Mouse (Mus musculus) myocyte (in vitro differentiated cells): ENCODE results near the gene Mycbp2. TPM values are rescaled to one million over a fixed set of nuclear protein-coding genes. Genes with fewer than 3 reads are reported as not detected.

Experiments used
- H3K27me3 ChIP-seq: one replicate; pipeline ENCODE4 v1.6.1; 2011; ENCODE audit not compliant: control insufficient read depth, insufficient read depth, insufficient read length
- H3K36me3 ChIP-seq: one replicate; pipeline ENCODE4 v1.6.1; 2011; ENCODE audit not compliant: control insufficient read depth, insufficient read depth
- H3K4me2 ChIP-seq: one replicate; pipeline ENCODE4 v1.6.1; 2011; ENCODE audit warnings: low read depth, control low read depth
- H3K4me3 ChIP-seq: one replicate; pipeline ENCODE4 v1.5.1; 2011; ENCODE audit warnings: mild to moderate bottlenecking, control low read depth, moderate library complexity
- H3K79me2 ChIP-seq: one replicate; pipeline ENCODE4 v1.6.1; 2011; ENCODE audit not compliant: control insufficient read depth, insufficient read depth
- H3ac ChIP-seq: one replicate; pipeline ENCODE4 v1.6.1; 2011; ENCODE audit not compliant: control insufficient read depth, insufficient read length
- CEBPB ChIP-seq: IDR thresholded peaks from 2 replicates; pipeline ENCODE4 v1.6.1; 2011; ENCODE audit warnings: mild to moderate bottlenecking, moderate library complexity; ENCODE audit not compliant: poor library complexity, insufficient read depth, severe bottlenecking
- E2F4 ChIP-seq: IDR thresholded peaks from one replicate; pipeline ENCODE4 v1.6.1; 2011; ENCODE audit warnings: mild to moderate bottlenecking, control low read depth, moderate library complexity; ENCODE audit not compliant: insufficient read depth
- MAX ChIP-seq: IDR thresholded peaks from one replicate; pipeline ENCODE4 v1.6.1; 2011; ENCODE audit warnings: low read depth, mild to moderate bottlenecking, control low read depth
- MYOD1 ChIP-seq, 3 experiments: IDR thresholded peaks; one replicate each; pipeline ENCODE4 v1.6.1; 2011; ENCODE audit warnings: control low read depth in 2 of 3, low read depth in 2 of 3, mild to moderate bottlenecking in 2 of 3, moderate library complexity in 1 of 3; ENCODE audit not compliant: insufficient read length in 2 of 3, control insufficient read depth in 1 of 3
- MYOG ChIP-seq, 3 experiments: IDR thresholded peaks; one replicate each; pipeline ENCODE4 v1.6.1; 2011; ENCODE audit warnings: control low read depth in 2 of 3, low read depth in 2 of 3, mild to moderate bottlenecking in 2 of 3; ENCODE audit not compliant: insufficient read length in 2 of 3, control insufficient read depth in 1 of 3, insufficient read depth in 1 of 3
- POLR2A ChIP-seq: IDR thresholded peaks from one replicate; pipeline ENCODE4 v1.6.1; 2011; ENCODE audit warnings: low read depth, mild to moderate bottlenecking, control low read depth, moderate library complexity; ENCODE audit not compliant: insufficient read length
- POLR2AphosphoS2 ChIP-seq: IDR thresholded peaks from one replicate; pipeline ENCODE4 v1.6.1; 2011; ENCODE audit warnings: low read depth, control low read depth; ENCODE audit not compliant: insufficient read length
- REST ChIP-seq: IDR thresholded peaks from one replicate; pipeline ENCODE4 v1.6.1; 2011; ENCODE audit warnings: mild to moderate bottlenecking, control low read depth, moderate library complexity; ENCODE audit not compliant: insufficient read depth, insufficient read length
- SRF ChIP-seq: IDR thresholded peaks from one replicate; pipeline ENCODE4 v1.6.1; 2011; ENCODE audit warnings: low read depth; ENCODE audit not compliant: control insufficient read depth, insufficient read length
- TCF12 ChIP-seq: IDR thresholded peaks from one replicate; pipeline ENCODE4 v1.6.1; 2011; ENCODE audit warnings: mild to moderate bottlenecking, control low read depth; ENCODE audit not compliant: poor library complexity, insufficient read depth, severe bottlenecking
- TCF3 ChIP-seq: IDR thresholded peaks from one replicate; pipeline ENCODE4 v1.6.1; 2011; ENCODE audit warnings: low read depth, control low read depth; ENCODE audit not compliant: insufficient read length
- USF1 ChIP-seq: IDR thresholded peaks from one replicate; pipeline ENCODE4 v1.6.1; 2011; ENCODE audit warnings: low read depth, mild to moderate bottlenecking, control low read depth, moderate library complexity
- polyA plus RNA-seq: library from polyadenylated mRNA; unstranded; fragments of >200 nt; fragmentation: generic; extraction: Trizol; gene quantifications from one replicate; pipeline ENCODE4 v1.2.1, GENCODE M21; 2012; ENCODE audit warnings: missing spikeins

Gene Mycbp2
- polyA plus RNA-seq, 1 experiment = 7.7 TPM

DNA sequence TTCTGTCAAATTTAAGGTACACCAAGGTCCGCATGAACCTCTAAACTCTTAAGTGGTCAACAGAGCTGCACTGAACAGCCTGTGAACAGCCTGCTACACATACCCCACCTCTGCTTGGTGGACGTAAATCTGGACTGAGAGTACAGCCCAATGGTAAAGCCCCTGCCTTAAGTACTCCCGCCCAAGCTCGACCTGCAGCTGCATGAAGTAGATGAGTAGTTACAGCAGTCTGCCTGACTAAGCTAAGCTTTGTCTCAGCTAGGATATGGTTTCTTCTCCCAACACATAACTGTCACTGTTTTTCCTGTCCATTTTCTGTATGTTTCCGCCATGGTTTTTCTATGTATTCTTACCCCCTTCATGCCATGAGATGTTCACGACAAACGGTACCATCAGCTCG lies 250.8 kb downstream of the Mycbp2 start:
- Histone ChIP-seq H3K4me3 (no peak overlapping the region), H3ac (no peak overlapping the region), H3K27me3 (no peaks in the 10 kb centered on the region), H3K4me2 (no peak overlapping the region), H3K79me2 (peaks cover 75% of the 10 kb centered on the region), H3K36me3 (no peaks in the 10 kb centered on the region)
- TF ChIP-seq TCF3 (no peak), E2F4 (no peak), MAX (no peak), CEBPB (no peak), MYOD1 (IDR thresholded peaks at IDR 0.05; ENCODE audit: control insufficient read depth in 1 of 3, insufficient read length in 2 of 3, low read depth in 2 of 3) (no peak)

DNA sequence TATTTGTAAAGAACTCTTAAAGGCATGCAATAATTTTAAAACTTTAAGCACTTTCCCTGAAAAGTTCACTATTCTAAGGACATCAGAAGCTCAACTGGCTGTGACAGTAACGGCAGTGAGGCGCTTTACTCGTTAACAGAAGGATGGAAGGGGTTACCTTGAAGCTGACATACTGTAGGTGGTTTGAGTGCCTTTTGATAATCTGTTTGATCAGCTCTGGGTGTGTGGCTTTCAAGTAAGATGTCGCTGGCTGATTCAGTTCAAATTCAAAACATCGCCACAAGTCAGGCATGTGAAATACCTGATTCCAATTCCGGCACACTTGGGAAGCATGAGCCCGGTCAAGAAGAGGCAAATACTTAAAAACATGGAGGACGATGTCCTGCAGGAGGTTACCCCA lies 251.6 kb downstream of the Mycbp2 start:
- H3K4me2 ChIP-seq = no peak overlapping the region
- no peaks in the 10 kb centered on the region for H3K36me3 ChIP-seq
- H3K79me2 ChIP-seq = peaks cover 77% of the 10 kb centered on the region
- no peak for TF ChIP-seq MAX
- no peak for TF ChIP-seq REST
- H3K4me3 ChIP-seq = no peak overlapping the region
- H3ac ChIP-seq = no peak overlapping the region
- no peaks in the 10 kb centered on the region for H3K27me3 ChIP-seq

DNA sequence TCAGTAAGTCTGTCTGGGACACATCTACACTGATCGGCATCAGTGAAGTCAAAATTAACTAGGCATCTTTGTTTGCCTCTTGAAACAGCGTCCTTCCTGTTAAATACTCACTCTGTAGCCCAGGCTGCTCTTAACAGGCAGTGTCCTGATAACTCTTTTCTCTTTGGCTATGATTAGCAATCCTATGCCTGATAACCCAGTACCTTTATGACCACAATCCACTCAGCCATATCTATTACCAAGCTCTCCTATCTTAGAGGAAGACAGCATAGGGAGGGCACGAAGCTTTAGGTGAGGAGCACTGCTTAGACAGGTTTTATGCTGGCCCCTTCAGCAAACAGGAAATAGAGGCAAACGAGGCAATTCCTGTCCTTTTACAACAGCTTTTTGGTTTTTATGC lies 252.9 kb downstream of the Mycbp2 start:
- no peak overlapping the region for H3ac ChIP-seq
- no peak for TF ChIP-seq E2F4
- no peak for TF ChIP-seq TCF12
- TF ChIP-seq USF1 = no peak
- TF ChIP-seq TCF3 = no peak
- no peak for TF ChIP-seq MYOG (IDR thresholded peaks at IDR 0.05; ENCODE audit: control insufficient read depth in 1 of 3, insufficient read depth in 1 of 3, insufficient read length in 2 of 3, low read depth in 2 of 3)
- TF ChIP-seq SRF = no peak
- TF ChIP-seq POLR2AphosphoS2 = no peak
- no peak for TF ChIP-seq REST
- no peak for TF ChIP-seq CEBPB
- TF ChIP-seq POLR2A = no peak
- TF ChIP-seq MAX = no peak
- no peak for TF ChIP-seq MYOD1 (IDR thresholded peaks at IDR 0.05; ENCODE audit: control insufficient read depth in 1 of 3, insufficient read length in 2 of 3, low read depth in 2 of 3)
- H3K79me2 ChIP-seq = peaks cover 77% of the 10 kb centered on the region
- H3K4me2 ChIP-seq = no peak overlapping the region
- H3K27me3 ChIP-seq = no peaks in the 10 kb centered on the region
- H3K4me3 ChIP-seq = no peak overlapping the region
- peaks cover 9% of the 10 kb centered on the region for H3K36me3 ChIP-seq

DNA sequence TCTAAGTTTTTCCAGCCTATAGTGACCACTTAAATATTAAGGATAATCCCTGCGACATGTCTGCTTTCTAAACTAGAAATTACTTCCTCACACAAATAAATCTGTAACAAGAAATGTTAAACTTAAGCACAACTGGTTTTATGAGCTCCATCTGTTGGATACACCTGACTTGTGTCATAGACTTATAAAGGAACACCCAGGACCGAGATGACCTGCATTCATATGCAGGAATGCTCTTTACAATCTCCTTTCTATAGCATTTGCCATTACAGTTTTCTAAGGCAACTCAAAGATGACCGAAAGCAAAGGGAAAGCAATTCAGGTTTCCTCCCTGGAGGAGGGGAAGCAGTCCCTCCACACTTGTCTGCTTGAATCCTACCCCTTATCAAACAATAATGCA lies 253.4 kb downstream of the Mycbp2 start:
- Histone ChIP-seq H3K4me3 (no peak overlapping the region), H3ac (no peak overlapping the region), H3K27me3 (no peaks in the 10 kb centered on the region), H3K4me2 (no peak overlapping the region), H3K36me3 (peaks cover 10% of the 10 kb centered on the region), H3K79me2 (peaks cover 74% of the 10 kb centered on the region)
- no peak for TF ChIP-seq TCF12
- TF ChIP-seq MYOD1 (IDR thresholded peaks at IDR 0.05; ENCODE audit: control insufficient read depth in 1 of 3, insufficient read length in 2 of 3, low read depth in 2 of 3) = no peak
- TF ChIP-seq TCF3 = no peak
- no peak for TF ChIP-seq CEBPB
- no peak for TF ChIP-seq MAX
- TF ChIP-seq POLR2AphosphoS2 = no peak

DNA sequence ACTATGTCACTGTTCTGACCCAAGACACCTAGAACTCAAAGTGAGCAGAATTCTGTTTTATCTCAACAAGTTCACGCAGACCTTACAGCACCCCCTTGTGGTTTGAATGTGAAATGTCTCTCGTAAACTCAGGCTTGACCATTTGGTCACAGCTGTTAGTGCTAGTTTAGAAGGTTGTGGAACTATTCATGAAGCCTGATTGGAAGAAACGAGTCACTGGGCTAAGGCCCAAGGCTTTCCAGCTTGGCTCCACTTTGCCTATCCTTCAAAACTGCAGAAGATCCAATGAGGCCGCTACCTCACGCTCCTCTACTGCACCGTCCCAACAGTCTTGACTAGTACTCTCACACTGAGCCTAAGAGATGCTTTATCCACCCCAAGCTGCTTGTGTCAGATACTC lies 258.0 kb downstream of the Mycbp2 start:
- Histone ChIP-seq H3K36me3 (peaks cover 42% of the 10 kb centered on the region), H3K4me2 (no peak overlapping the region), H3K4me3 (no peak overlapping the region), H3ac (no peak overlapping the region), H3K27me3 (no peaks in the 10 kb centered on the region), H3K79me2 (peaks cover 41% of the 10 kb centered on the region)
- TF ChIP-seq USF1 (no peak), E2F4 (no peak), TCF12 (no peak), MAX (no peak), POLR2A (no peak), REST (no peak), SRF (no peak), MYOG (IDR thresholded peaks at IDR 0.05; ENCODE audit: control insufficient read depth in 1 of 3, insufficient read depth in 1 of 3, insufficient read length in 2 of 3, low read depth in 2 of 3) (no peak), TCF3 (no peak), POLR2AphosphoS2 (no peak), CEBPB (no peak)
